Mouse (Mus musculus) liver, embryonic 14.5 days (tissue): Measurements from ENCODE around the gene Gja4.

Source experiments
- CTCF ChIP-seq: IDR thresholded peaks from 2 replicates; pipeline ENCODE4 v1.5.1; 2016; ENCODE audit warnings: antibody characterized with exemption, low read depth, control low read depth
- EP300 ChIP-seq: IDR thresholded peaks from 2 replicates; pipeline ENCODE4 v1.6.1; 2016; ENCODE audit warnings: antibody characterized with exemption, low read depth

GRCm38 (mm10) chr4:127313861-127314260 is at the start of gene Gja4:
- TF ChIP-seq CTCF (peak; percentile 58), EP300 (no peak)
